Mouse (Mus musculus): ENCODE data around the gene Pkmyt1.

GRCm38 (mm10) chr17:23681086-23681485 is 45.0 kb upstream of the Pkmyt1 start:
- TF ChIP-seq POLR2A (IDR thresholded peaks at IDR 0.05; ENCODE audit: low read depth, low read length) (no peak), CTCF (IDR thresholded peaks at IDR 0.05; ENCODE audit: borderline replicate concordance, insufficient read depth, low read length) (no peak)

Data from embryonic fibroblast, embryonic 13.5 days (primary cell).